Mouse (Mus musculus) myocyte (in vitro differentiated cells): ENCODE results near the gene Gon7.

Experiments used
- CEBPB ChIP-seq: IDR thresholded peaks from 2 replicates; pipeline ENCODE4 v1.6.1; 2011; ENCODE audit warnings: mild to moderate bottlenecking, moderate library complexity; ENCODE audit not compliant: poor library complexity, insufficient read depth, severe bottlenecking
- E2F4 ChIP-seq: IDR thresholded peaks from one replicate; pipeline ENCODE4 v1.6.1; 2011; ENCODE audit warnings: mild to moderate bottlenecking, control low read depth, moderate library complexity; ENCODE audit not compliant: insufficient read depth
- MYOD1 ChIP-seq, 3 experiments: IDR thresholded peaks; one replicate each; pipeline ENCODE4 v1.6.1; 2011; ENCODE audit warnings: control low read depth in 2 of 3, low read depth in 2 of 3, mild to moderate bottlenecking in 2 of 3, moderate library complexity in 1 of 3; ENCODE audit not compliant: insufficient read length in 2 of 3, control insufficient read depth in 1 of 3
- MYOG ChIP-seq, 3 experiments: IDR thresholded peaks; one replicate each; pipeline ENCODE4 v1.6.1; 2011; ENCODE audit warnings: control low read depth in 2 of 3, low read depth in 2 of 3, mild to moderate bottlenecking in 2 of 3; ENCODE audit not compliant: insufficient read length in 2 of 3, control insufficient read depth in 1 of 3, insufficient read depth in 1 of 3
- POLR2A ChIP-seq: IDR thresholded peaks from one replicate; pipeline ENCODE4 v1.6.1; 2011; ENCODE audit warnings: low read depth, mild to moderate bottlenecking, control low read depth, moderate library complexity; ENCODE audit not compliant: insufficient read length
- POLR2AphosphoS2 ChIP-seq: IDR thresholded peaks from one replicate; pipeline ENCODE4 v1.6.1; 2011; ENCODE audit warnings: low read depth, control low read depth; ENCODE audit not compliant: insufficient read length
- REST ChIP-seq: IDR thresholded peaks from one replicate; pipeline ENCODE4 v1.6.1; 2011; ENCODE audit warnings: mild to moderate bottlenecking, control low read depth, moderate library complexity; ENCODE audit not compliant: insufficient read depth, insufficient read length
- TCF12 ChIP-seq: IDR thresholded peaks from one replicate; pipeline ENCODE4 v1.6.1; 2011; ENCODE audit warnings: mild to moderate bottlenecking, control low read depth; ENCODE audit not compliant: poor library complexity, insufficient read depth, severe bottlenecking
- USF1 ChIP-seq: IDR thresholded peaks from one replicate; pipeline ENCODE4 v1.6.1; 2011; ENCODE audit warnings: low read depth, mild to moderate bottlenecking, control low read depth, moderate library complexity

DNA sequence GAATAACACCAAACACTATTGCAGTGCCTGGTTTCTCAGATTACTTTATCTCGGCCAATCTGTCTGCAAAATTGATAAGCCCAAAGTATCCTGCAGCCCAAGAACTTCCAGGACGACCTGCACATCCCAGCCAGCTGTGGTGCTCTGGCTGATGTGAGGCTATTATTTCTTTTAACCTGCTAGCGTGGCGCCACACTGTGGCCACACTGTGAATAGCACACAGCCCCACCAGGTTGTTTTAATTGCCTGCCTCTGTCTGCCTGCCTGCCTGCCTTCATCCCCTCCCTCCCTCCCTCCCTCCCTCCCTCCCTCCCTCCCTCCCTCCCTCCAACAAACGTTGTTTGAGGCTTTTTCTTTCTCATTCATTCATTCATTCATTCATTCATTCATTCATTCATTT, 24.2 kb downstream of the Gon7 start:
- TF ChIP-seq REST = no peak
- no peak for TF ChIP-seq MYOG (IDR thresholded peaks at IDR 0.05; ENCODE audit: control insufficient read depth in 1 of 3, insufficient read depth in 1 of 3, insufficient read length in 2 of 3, low read depth in 2 of 3)
- no peak for TF ChIP-seq CEBPB
- no peak for TF ChIP-seq POLR2A
- no peak for TF ChIP-seq MYOD1 (IDR thresholded peaks at IDR 0.05; ENCODE audit: control insufficient read depth in 1 of 3, insufficient read length in 2 of 3, low read depth in 2 of 3)
- TF ChIP-seq USF1 = no peak
- TF ChIP-seq TCF12 = no peak
- TF ChIP-seq POLR2AphosphoS2 = no peak
- TF ChIP-seq E2F4 = no peak
